Mouse (Mus musculus): ENCODE data around the gene Arf5. TPM values are rescaled to one million over a fixed set of nuclear protein-coding genes. Genes with fewer than 3 reads are reported as not detected.

The Arf5 gene
- total RNA-seq (2023): 100 to 1,000 TPM; 199 to 227 TPM

GRCm38 (mm10) chr6:28423313-28423712 is at the start of gene Arf5:
Gene Arf5, plus strand, starts transcription at chr6:28423560.

GRCm38 (mm10) chr6:28397681-28398203 is 25.6 kb upstream of the Arf5 start, which contains the start of gene Zfp800:
Gene Zfp800, minus strand, starts transcription at chr6:28398005.

GRCm38 (mm10) chr6:28427096-28427839 is 3.9 kb downstream of the Arf5 start, which contains the start of gene Fscn3:
Gene Fscn3, plus strand, starts transcription at chr6:28427789.

GRCm38 (mm10) chr6:28428290-28428689 is 4.9 kb downstream of the Arf5 start, which contains the start of gene Gcc1:
Gene Gcc1, minus strand, starts transcription at chr6:28428390.

GRCm38 (mm10) chr6:28449253-28449652 is 25.9 kb downstream of the Arf5 start, which contains the start of gene Pax4:
Gene Pax4, minus strand, starts transcription at chr6:28449353.

GRCm38 (mm10) chr6:28474839-28475238 is 51.5 kb downstream of the Arf5 start, which contains the start of gene Snd1:
Gene Snd1, plus strand, starts transcription at chr6:28475139.

Other genes with a start within 250 kb of the Arf5 start
- 10 to 100 TPM; 52.4 to 56.3 TPM for gene Zfp800, start 25.6 kb upstream of the Arf5 start, total RNA-seq (2023)
- gene Fscn3, start 4.2 kb downstream of the Arf5 start, total RNA-seq (2023): under 1 TPM; 0.34 to 0.36 TPM
- 10 to 100 TPM; 12.8 to 15.7 TPM for gene Gcc1, start 4.8 kb downstream of the Arf5 start, total RNA-seq (2023)
- gene Pax4, start 25.8 kb downstream of the Arf5 start, total RNA-seq (2023): not detected
- 100 to 1,000 TPM; 173 to 195 TPM for gene Snd1, start 51.6 kb downstream of the Arf5 start, total RNA-seq (2023)

All from monocyte, adult 59 days (primary cell).